Mouse (Mus musculus): ENCODE measurements at regions not wholly inside any gene's neighbourhood (a gene's known extent, or its start where the extent isn't known, plus 50 kb on each side); places are given as distances from the start of the nearest gene placed in this dataset.

DNA sequence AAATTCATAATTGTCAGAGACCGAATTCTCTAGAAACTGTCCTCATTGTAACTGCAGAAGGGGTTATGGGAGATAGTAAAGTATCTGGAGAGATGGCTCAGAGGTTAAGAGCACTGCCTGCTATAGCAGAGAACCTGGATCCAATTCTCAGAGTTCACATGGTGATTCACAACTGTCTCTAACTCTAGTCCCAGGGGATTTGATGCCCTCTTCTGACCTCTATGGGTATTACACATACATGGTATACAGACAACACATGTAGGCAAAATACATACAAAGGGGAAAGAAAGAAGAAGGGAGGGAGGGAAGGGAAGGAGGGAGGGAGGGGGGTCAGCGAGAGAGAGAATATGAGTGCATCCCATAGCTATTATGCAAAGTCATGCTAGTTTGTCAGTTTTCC is 222.8 kb upstream of the Usp24 start:
- no peaks in the 10 kb centered on the region for H3K27me3 ChIP-seq (replicated peaks; ENCODE audit: control insufficient read depth, insufficient read depth, low read length)
- peaks cover 1% of the 10 kb centered on the region; the same call in 1 of the 2 replicates for H3K9me3 ChIP-seq (ENCODE audit: control insufficient read depth, low read length)
- no peak overlapping the region for H3K9ac ChIP-seq (ENCODE audit: low read depth, low read length)
- DNase-seq (ENCODE audit: low spot score) (no peak), ATAC-seq (ENCODE audit: low read depth) (no peak)
- H3K36me3 ChIP-seq (ENCODE audit: control insufficient read depth, insufficient read depth, low read length), result no peaks in the 10 kb centered on the region
- 86% methylated on average over 2 of the region's 2 CpGs for WGBS
- no peak overlapping the region for H3K27ac ChIP-seq (replicated peaks; ENCODE audit: low read depth, low read length)
- H3K4me1 ChIP-seq (ENCODE audit: control insufficient read depth, insufficient read depth, low read length), result peaks cover 30% of the 10 kb centered on the region
- H3K4me2 ChIP-seq (ENCODE audit: low read depth, low read length), result no peak overlapping the region
- H3K4me3 ChIP-seq (ENCODE audit: low read depth, low read length), result no peak overlapping the region

DNA sequence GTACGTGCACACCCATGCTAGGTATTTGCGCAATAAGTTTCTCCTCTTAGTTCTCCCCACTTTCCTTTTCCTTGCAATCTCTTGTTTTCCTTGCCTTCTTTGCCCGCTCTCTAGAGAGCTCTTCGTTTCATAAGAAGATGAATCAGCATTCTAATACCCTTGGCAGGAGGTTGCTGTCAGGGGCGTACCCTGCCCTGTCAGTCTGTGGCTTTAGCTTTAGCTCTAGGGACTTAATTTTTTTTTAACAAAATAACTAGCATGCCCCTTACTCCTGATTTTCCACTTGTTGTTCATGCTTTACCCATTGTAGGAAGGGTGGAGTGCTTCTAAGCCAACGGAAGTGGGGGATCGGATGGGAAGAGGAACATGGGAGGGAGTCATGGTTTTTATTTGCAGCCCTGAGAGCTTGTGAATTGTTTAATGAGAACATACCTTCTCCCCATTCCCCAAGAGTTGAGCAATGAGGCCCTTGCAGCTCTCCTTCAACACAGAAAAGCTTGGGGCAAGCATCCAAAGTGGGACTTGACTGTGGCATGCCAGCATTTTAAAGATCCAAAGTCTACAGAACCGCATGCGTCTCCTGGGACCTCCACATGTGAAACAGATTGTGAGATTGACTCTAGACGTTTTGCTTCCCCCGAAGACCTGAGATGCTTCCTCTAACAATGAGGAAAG is 221.0 kb upstream of the Usp24 start:
- no peak overlapping the region for H3K9ac ChIP-seq (ENCODE audit: low read depth, low read length)
- 0 out of 2 replicates have a peak, but pooled peaks have one; percentile 15 for ATAC-seq (ENCODE audit: low read depth)
- peaks cover 9% of the 10 kb centered on the region; the same call in 1 of the 2 replicates for H3K9me3 ChIP-seq (ENCODE audit: control insufficient read depth, low read length)
- WGBS, result 53% methylated on average over 11 of the region's 11 CpGs
- peak; percentile 91 for DNase-seq (ENCODE audit: low spot score)
- no peaks in the 10 kb centered on the region for H3K36me3 ChIP-seq (ENCODE audit: control insufficient read depth, insufficient read depth, low read length)
- peak overlapping the region; percentile 55; the same call in 1 of the 2 replicates for H3K27ac ChIP-seq (replicated peaks; ENCODE audit: low read depth, low read length)
- no peak overlapping the region for H3K4me2 ChIP-seq (ENCODE audit: low read depth, low read length)
- peaks cover 31% of the 10 kb centered on the region for H3K4me1 ChIP-seq (ENCODE audit: control insufficient read depth, insufficient read depth, low read length)
- H3K27me3 ChIP-seq (replicated peaks; ENCODE audit: control insufficient read depth, insufficient read depth, low read length), result no peaks in the 10 kb centered on the region
- no peak overlapping the region for H3K4me3 ChIP-seq (ENCODE audit: low read depth, low read length)

DNA sequence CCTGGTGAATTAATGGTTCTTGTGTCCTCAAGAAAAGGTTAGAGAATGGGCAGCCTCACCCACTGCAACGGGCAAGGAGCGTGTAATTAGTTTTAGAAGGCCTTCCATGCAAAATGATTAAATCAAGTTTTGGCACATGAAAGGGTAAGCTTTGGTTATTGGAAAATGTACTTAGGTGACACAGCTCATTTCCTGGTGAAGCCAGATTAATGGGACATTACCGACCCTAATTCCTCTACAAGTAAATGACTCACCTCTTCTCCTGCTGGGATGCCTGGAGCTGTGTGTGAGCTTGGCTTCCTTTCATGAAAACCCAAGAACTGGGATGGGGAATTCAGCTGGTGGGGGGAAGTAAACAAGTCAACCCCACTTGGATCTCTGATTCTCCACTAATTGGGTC is 219.9 kb upstream of the Usp24 start:
- DNase-seq (ENCODE audit: low spot score) (no peak), ATAC-seq (ENCODE audit: low read depth) (no peak)
- no peaks in the 10 kb centered on the region for H3K36me3 ChIP-seq (ENCODE audit: control insufficient read depth, insufficient read depth, low read length)
- H3K4me1 ChIP-seq (ENCODE audit: control insufficient read depth, insufficient read depth, low read length), result peaks cover 41% of the 10 kb centered on the region
- H3K4me2 ChIP-seq (ENCODE audit: low read depth, low read length), result no peak overlapping the region
- 0 out of 2 replicates have a peak overlapping the region, but pooled peaks have one; percentile 55 for H3K27ac ChIP-seq (replicated peaks; ENCODE audit: low read depth, low read length)
- no peak overlapping the region for H3K4me3 ChIP-seq (ENCODE audit: low read depth, low read length)
- H3K9me3 ChIP-seq (ENCODE audit: control insufficient read depth, low read length), result peaks cover 9% of the 10 kb centered on the region; the same call in 1 of the 2 replicates
- no peak overlapping the region for H3K9ac ChIP-seq (ENCODE audit: low read depth, low read length)
- WGBS, result 47% methylated on average over 3 of the region's 3 CpGs
- no peaks in the 10 kb centered on the region for H3K27me3 ChIP-seq (replicated peaks; ENCODE audit: control insufficient read depth, insufficient read depth, low read length)

DNA sequence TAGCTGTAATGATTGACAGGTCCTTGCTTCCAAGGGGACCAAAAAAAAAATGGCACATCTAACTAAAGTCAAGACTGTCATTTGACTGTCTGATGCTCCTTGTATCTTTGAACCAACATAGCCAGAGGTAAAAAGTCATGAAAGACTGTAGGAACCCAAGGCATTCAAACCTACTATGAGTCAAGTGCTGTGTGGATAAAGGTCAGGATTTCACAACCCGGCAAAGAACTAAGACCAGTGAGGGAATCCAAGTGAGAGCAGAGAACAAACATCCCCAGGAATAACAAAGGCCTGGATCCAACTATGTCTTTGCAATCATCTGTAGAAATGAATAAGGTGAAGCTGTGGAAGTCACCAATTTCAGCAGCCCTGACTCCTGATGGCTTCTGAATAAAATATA is 218.2 kb upstream of the Usp24 start:
- no peak overlapping the region for H3K4me3 ChIP-seq (ENCODE audit: low read depth, low read length)
- H3K4me1 ChIP-seq (ENCODE audit: control insufficient read depth, insufficient read depth, low read length), result peaks cover 49% of the 10 kb centered on the region
- H3K9ac ChIP-seq (ENCODE audit: low read depth, low read length), result no peak overlapping the region
- no peaks in the 10 kb centered on the region for H3K27me3 ChIP-seq (replicated peaks; ENCODE audit: control insufficient read depth, insufficient read depth, low read length)
- H3K9me3 ChIP-seq (ENCODE audit: control insufficient read depth, low read length), result peaks cover 9% of the 10 kb centered on the region; the same call in 1 of the 2 replicates
- no peak overlapping the region for H3K27ac ChIP-seq (replicated peaks; ENCODE audit: low read depth, low read length)
- no peak overlapping the region for H3K4me2 ChIP-seq (ENCODE audit: low read depth, low read length)
- no peaks in the 10 kb centered on the region for H3K36me3 ChIP-seq (ENCODE audit: control insufficient read depth, insufficient read depth, low read length)
- DNase-seq (ENCODE audit: low spot score) (no peak), ATAC-seq (ENCODE audit: low read depth) (no peak)
- 88% methylated on average over 1 of the region's 1 CpGs for WGBS

DNA sequence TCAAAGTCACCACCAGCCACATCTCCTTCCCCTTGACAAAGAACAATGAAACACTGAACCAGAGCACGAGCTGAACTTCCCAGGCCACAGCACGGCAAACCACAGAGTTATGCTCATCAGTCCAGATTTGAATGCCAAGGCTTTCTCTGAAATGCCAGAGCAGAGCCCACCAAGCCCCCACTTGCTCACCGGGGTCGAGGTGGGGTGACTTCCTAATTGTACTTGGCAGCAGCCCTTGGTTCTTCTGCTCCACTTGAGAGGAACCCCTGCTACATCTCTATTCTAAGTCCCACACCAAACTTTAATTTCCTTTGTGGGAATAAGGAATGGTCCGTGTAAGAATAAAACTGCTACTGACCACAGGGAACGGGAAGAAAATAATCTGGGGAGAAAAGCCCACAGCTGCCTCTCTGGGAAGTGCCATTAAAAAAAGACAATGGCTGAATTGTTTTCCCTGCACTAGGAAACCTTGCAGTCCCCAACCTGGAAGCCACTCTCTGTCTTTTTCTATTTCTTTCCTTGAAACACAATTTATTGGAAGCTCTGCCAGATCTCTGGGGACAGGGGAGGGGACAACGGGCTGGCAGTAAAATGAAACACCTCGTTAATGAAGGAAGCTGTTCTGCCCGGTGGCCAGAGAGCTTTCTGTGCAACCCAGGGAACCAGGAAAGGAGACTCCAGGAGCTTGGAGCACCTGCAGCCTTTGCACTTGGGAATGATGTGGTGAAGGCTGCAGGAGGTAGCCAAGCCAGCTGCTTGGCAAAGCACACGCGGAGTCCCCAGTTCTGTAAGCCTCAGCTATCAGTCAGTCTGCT is 215.6 kb upstream of the Usp24 start:
- 38% methylated on average over 11 of the region's 11 CpGs for WGBS
- ATAC-seq (ENCODE audit: low read depth), result no peak
- Histone ChIP-seq H3K9me3 (ENCODE audit: control insufficient read depth, low read length) (peaks cover 9% of the 10 kb centered on the region; the same call in 1 of the 2 replicates), H3K27me3 (replicated peaks; ENCODE audit: control insufficient read depth, insufficient read depth, low read length) (no peaks in the 10 kb centered on the region), H3K27ac (replicated peaks; ENCODE audit: low read depth, low read length) (no peak overlapping the region), H3K4me1 (ENCODE audit: control insufficient read depth, insufficient read depth, low read length) (peaks cover 49% of the 10 kb centered on the region), H3K4me3 (ENCODE audit: low read depth, low read length) (no peak overlapping the region), H3K36me3 (ENCODE audit: control insufficient read depth, insufficient read depth, low read length) (no peaks in the 10 kb centered on the region), H3K9ac (ENCODE audit: low read depth, low read length) (no peak overlapping the region), H3K4me2 (ENCODE audit: low read depth, low read length) (no peak overlapping the region)
- peak; percentile 53 for DNase-seq (ENCODE audit: low spot score)

DNA sequence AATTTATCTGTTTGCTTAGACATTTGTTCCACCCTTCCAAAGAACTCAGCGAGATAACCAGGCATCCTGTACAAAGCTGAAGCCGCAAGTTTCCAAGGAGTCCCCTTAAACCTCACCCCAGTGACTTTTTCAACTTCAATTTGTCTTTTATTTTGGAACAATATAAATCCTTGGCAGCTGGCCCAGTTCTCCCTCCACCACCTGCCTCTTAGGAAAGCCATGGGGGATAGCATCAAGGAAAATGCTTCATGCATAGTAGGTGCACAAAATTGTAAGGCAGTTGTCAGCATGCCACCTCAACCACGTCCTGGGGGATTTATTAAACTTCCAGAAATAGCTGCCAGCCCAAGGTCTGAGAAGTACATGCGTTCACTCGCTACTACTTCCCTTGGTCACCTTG is 214.1 kb upstream of the Usp24 start:
- H3K4me1 ChIP-seq (ENCODE audit: control insufficient read depth, insufficient read depth, low read length), result peaks cover 39% of the 10 kb centered on the region
- no peak overlapping the region for H3K9ac ChIP-seq (ENCODE audit: low read depth, low read length)
- no peak for ATAC-seq (ENCODE audit: low read depth)
- H3K4me3 ChIP-seq (ENCODE audit: low read depth, low read length), result no peak overlapping the region
- no peaks in the 10 kb centered on the region for H3K27me3 ChIP-seq (replicated peaks; ENCODE audit: control insufficient read depth, insufficient read depth, low read length)
- H3K36me3 ChIP-seq (ENCODE audit: control insufficient read depth, insufficient read depth, low read length), result no peaks in the 10 kb centered on the region
- DNase-seq (ENCODE audit: low spot score), result peak; percentile 66
- H3K27ac ChIP-seq (replicated peaks; ENCODE audit: low read depth, low read length), result peak overlapping the region; percentile 59
- peaks cover 9% of the 10 kb centered on the region; the same call in 1 of the 2 replicates for H3K9me3 ChIP-seq (ENCODE audit: control insufficient read depth, low read length)
- WGBS, result 19% methylated on average over 5 of the region's 5 CpGs
- H3K4me2 ChIP-seq (ENCODE audit: low read depth, low read length), result peak overlapping the region; percentile 30

DNA sequence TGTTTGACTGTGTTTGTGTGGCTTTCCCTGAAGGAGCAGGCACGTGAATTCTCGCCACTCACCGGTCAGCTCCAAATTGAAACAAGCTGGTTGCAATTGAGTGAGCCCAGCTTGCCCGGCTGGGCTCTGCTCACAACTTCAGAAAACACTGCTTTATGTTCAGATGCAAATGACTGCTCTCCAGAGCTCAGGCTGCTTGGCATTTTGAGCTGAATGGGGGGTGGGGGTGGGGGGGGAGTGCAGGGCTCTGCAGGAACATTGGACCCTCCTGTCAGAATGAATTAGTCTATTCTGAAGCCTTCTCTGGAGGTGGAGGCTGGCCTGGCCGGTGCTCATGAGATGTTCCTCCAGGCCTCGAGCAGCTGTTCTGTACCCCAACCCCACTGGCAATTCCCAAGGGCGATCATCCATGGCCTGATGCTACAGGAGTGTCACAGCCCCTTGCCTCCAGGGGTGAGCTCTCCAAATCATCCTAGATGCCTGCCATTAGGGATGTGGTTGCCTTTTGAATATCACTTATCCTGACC is 213.5 kb upstream of the Usp24 start:
- H3K27ac ChIP-seq (replicated peaks; ENCODE audit: low read depth, low read length), result peak overlapping the region; percentile 59
- H3K4me1 ChIP-seq (ENCODE audit: control insufficient read depth, insufficient read depth, low read length), result peaks cover 39% of the 10 kb centered on the region
- no peak overlapping the region for H3K9ac ChIP-seq (ENCODE audit: low read depth, low read length)
- peak; percentile 36; the same call in 1 of the 2 replicates for ATAC-seq (ENCODE audit: low read depth)
- H3K27me3 ChIP-seq (replicated peaks; ENCODE audit: control insufficient read depth, insufficient read depth, low read length), result no peaks in the 10 kb centered on the region
- DNase-seq (ENCODE audit: low spot score), result peak; percentile 88
- 21% methylated on average over 7 of the region's 7 CpGs for WGBS
- peaks cover 9% of the 10 kb centered on the region; the same call in 1 of the 2 replicates for H3K9me3 ChIP-seq (ENCODE audit: control insufficient read depth, low read length)
- H3K4me3 ChIP-seq (ENCODE audit: low read depth, low read length), result no peak overlapping the region
- H3K4me2 ChIP-seq (ENCODE audit: low read depth, low read length), result peak overlapping the region; percentile 30; the same call in 1 of the 2 replicates
- H3K36me3 ChIP-seq (ENCODE audit: control insufficient read depth, insufficient read depth, low read length), result no peaks in the 10 kb centered on the region

DNA sequence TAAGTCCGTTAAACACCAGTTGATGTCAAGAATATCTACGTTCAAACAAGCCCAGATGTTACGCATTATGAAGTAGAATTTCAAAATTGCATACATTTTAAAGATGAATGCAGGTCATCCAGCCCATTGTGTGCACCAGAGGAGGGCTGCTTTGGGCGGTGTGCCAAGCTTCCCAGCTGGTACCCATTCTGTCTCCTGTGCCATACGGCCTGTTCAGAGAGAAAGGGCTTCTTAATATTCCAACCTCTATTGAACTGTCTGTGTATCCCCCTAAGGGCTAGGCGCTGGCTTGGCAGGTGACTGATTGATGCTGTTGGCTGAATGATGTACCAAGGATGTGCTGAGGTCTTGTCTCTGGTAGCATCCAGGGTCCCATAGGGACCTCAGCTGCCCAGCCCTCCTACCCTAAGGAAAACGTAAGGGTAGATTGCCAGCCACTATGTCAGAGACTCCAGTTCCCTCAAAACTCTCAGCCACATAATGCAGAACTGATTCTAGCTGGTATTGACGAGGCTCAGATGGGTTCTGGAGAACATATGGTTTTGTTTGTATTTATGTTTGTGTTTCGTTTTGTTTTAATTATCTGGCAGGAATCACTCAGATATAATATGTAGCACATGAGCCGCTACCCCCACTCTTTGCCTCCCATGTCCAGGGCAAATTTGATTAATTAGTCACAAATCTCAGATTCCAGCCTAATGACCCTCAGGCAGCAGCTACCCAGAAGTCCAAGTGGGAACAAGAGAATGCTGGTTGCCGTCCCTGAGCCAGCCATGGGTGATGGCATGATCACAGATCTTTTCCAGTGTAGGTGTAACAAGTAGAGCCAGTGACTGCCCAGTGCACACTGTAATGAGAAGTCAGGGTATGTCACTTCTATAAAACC is 212.0 kb upstream of the Usp24 start:
- Histone ChIP-seq H3K36me3 (ENCODE audit: control insufficient read depth, insufficient read depth, low read length) (no peaks in the 10 kb centered on the region), H3K27me3 (replicated peaks; ENCODE audit: control insufficient read depth, insufficient read depth, low read length) (no peaks in the 10 kb centered on the region), H3K9me3 (ENCODE audit: control insufficient read depth, low read length) (peaks cover under 1% of the 10 kb centered on the region; the same call in 1 of the 2 replicates), H3K4me3 (ENCODE audit: low read depth, low read length) (no peak overlapping the region), H3K9ac (ENCODE audit: low read depth, low read length) (no peak overlapping the region), H3K4me1 (ENCODE audit: control insufficient read depth, insufficient read depth, low read length) (peaks cover 39% of the 10 kb centered on the region), H3K4me2 (ENCODE audit: low read depth, low read length) (no peak overlapping the region), H3K27ac (replicated peaks; ENCODE audit: low read depth, low read length) (peak overlapping the region; percentile 79)
- WGBS, result 41% methylated on average over 11 of the region's 11 CpGs
- peak; percentile 80 for ATAC-seq (ENCODE audit: low read depth)
- DNase-seq (ENCODE audit: low spot score), result peak; percentile 80

Data from embryonic facial prominence, embryonic 14.5 days (tissue).